31 mouse cellular contexts compared by ENCODE assay signal in the genomic region with DNA sequence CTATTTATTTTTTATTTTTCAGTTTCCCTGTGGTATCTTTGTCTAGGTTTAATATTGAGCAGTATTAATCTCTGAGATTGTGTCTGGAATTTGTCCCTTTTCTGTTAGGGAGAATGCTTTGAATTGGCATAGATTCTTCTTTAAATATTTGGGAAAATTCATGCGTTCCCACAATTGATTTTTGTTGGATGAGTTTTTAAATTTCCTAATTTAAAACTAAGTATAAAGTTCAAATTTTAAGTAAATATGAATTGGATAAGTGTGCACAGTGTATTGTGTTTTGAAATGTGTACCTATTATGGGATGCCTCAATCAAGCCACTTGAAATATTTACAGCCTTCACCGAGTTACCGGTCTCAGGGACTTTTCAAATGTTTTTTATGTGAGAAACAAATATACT.
"Had no signal": no experiment of that assay in that cellular context is flagged by ENCODE, and none has a peak within 500 bp of the region (broad histone marks: within the 10 kb centered on the region; RNA-seq: fewer than 3 reads in every experiment).

No protein-coding gene starts in this region.

- H3K4me2 ChIP-seq: limb, embryonic 12.5 days; limb, embryonic 13.5 days; limb, embryonic 15.5 days; liver, embryonic 12.5 days; liver, embryonic 13.5 days; liver, embryonic 15.5 days; lung, embryonic 14.5 days; lung, embryonic 15.5 days; midbrain, embryonic 11.5 days; midbrain, embryonic 12.5 days; midbrain, embryonic 13.5 days; midbrain, embryonic 15.5 days; neural tube, embryonic 12.5 days had no signal

- ATAC-seq: liver, embryonic 12.5 days; liver, postnatal 0 days; lung, postnatal 0 days; midbrain, embryonic 13.5 days; midbrain, embryonic 15.5 days; midbrain, embryonic 16.5 days had no signal

- H3K9me3 ChIP-seq: limb, embryonic 10.5 days; limb, embryonic 13.5 days; limb, embryonic 15.5 days; liver, embryonic 12.5 days; liver, embryonic 13.5 days; liver, embryonic 15.5 days; lung, embryonic 15.5 days; midbrain, embryonic 10.5 days; midbrain, embryonic 12.5 days; midbrain, embryonic 13.5 days; midbrain, embryonic 15.5 days; neural tube, embryonic 12.5 days had no signal

- DNase-seq: left cerebral cortex, postnatal 4 days; liver; liver, embryonic 13.5 days; liver, postnatal 0 days; lung, adult 18-20 months; lung, adult 2 months; lung, postnatal 14 days; lung, postnatal 36 days; lung, postnatal 4 days; midbrain, embryonic 14.5 days had no signal

- H3K27ac ChIP-seq: left cerebral cortex, adult 2 months; limb, embryonic 10.5 days; limb, embryonic 12.5 days; limb, embryonic 13.5 days; limb, embryonic 15.5 days; liver, embryonic 12.5 days; liver, embryonic 13.5 days; liver, embryonic 14.5 days; liver, embryonic 15.5 days; lung, embryonic 15.5 days; macrophage; midbrain, embryonic 10.5 days; midbrain, embryonic 12.5 days; midbrain, embryonic 13.5 days; midbrain, embryonic 15.5 days; neural tube, embryonic 12.5 days had no signal

- H3K4me3 ChIP-seq: left cerebral cortex, adult 2 months; limb, embryonic 10.5 days; limb, embryonic 12.5 days; limb, embryonic 13.5 days; limb, embryonic 15.5 days; liver, embryonic 12.5 days; liver, embryonic 13.5 days; liver, embryonic 15.5 days; lung, embryonic 15.5 days; megakaryocyte, embryonic 14.5 days; midbrain, embryonic 10.5 days; midbrain, embryonic 12.5 days; midbrain, embryonic 13.5 days; midbrain, embryonic 15.5 days; myocyte; neural tube, embryonic 12.5 days had no signal

- H3K27me3 ChIP-seq: limb, embryonic 12.5 days; limb, embryonic 13.5 days; limb, embryonic 15.5 days; liver, embryonic 12.5 days; liver, embryonic 13.5 days; liver, embryonic 15.5 days; lung, embryonic 15.5 days; midbrain, embryonic 12.5 days; midbrain, embryonic 13.5 days; midbrain, embryonic 15.5 days; neural tube, embryonic 12.5 days had no signal

- H3K4me1 ChIP-seq: liver, embryonic 12.5 days; liver, embryonic 13.5 days; liver, embryonic 15.5 days; lung, embryonic 15.5 days; megakaryocyte, embryonic 14.5 days; midbrain, embryonic 10.5 days; midbrain, embryonic 12.5 days; midbrain, embryonic 13.5 days; midbrain, embryonic 15.5 days; neural tube, embryonic 12.5 days had no signal

- H3K9ac ChIP-seq: limb, embryonic 12.5 days; limb, embryonic 13.5 days; limb, embryonic 15.5 days; liver, embryonic 12.5 days; liver, embryonic 13.5 days; liver, embryonic 14.5 days; liver, embryonic 15.5 days; liver, postnatal 0 days; lung, embryonic 14.5 days; lung, embryonic 15.5 days; midbrain, embryonic 12.5 days; midbrain, embryonic 13.5 days; midbrain, embryonic 15.5 days; neural tube, embryonic 12.5 days had no signal

- H3K36me3 ChIP-seq: limb, embryonic 10.5 days; limb, embryonic 12.5 days; limb, embryonic 13.5 days; limb, embryonic 15.5 days; liver, embryonic 12.5 days; liver, embryonic 13.5 days; liver, embryonic 15.5 days; lung, embryonic 15.5 days; midbrain, embryonic 10.5 days; midbrain, embryonic 12.5 days; midbrain, embryonic 13.5 days; midbrain, embryonic 15.5 days; neural tube, embryonic 12.5 days had no signal
